Mouse (Mus musculus): Measurements from ENCODE around the gene Col4a1. TPM values are rescaled to one million over a fixed set of nuclear protein-coding genes. Genes with fewer than 3 reads are reported as not detected.
A peak's percentile ranks its signal among the peaks of the same experiment; 100 is the strongest.

Gene Col4a1
- total RNA-seq, 4 experiments from 2014 or later, result 34.9 to 38.4 (median 36.1) TPM

DNA sequence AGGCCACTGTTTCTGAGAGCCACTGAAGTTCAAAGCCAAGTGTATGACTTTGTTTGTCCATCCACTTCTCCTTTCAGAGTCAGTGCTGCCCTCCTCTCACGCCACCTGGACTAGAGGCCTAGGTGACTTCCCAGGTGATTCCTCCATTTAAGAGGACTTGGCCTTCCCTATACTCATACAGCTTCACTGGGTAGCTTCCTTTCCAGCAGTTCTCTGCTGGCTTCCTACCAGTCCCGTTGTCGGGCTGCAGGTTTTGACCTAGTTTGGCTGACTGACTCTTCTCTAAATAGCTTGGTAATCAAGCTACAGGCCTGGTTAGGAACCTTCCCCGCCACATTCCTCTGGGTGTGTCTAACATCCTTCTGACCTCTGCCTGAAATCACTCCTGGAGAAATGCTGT lies 18.9 kb upstream of the Col4a1 start:
- DNase-seq (ENCODE audit: low spot score in 2 of 2), result no peak

DNA sequence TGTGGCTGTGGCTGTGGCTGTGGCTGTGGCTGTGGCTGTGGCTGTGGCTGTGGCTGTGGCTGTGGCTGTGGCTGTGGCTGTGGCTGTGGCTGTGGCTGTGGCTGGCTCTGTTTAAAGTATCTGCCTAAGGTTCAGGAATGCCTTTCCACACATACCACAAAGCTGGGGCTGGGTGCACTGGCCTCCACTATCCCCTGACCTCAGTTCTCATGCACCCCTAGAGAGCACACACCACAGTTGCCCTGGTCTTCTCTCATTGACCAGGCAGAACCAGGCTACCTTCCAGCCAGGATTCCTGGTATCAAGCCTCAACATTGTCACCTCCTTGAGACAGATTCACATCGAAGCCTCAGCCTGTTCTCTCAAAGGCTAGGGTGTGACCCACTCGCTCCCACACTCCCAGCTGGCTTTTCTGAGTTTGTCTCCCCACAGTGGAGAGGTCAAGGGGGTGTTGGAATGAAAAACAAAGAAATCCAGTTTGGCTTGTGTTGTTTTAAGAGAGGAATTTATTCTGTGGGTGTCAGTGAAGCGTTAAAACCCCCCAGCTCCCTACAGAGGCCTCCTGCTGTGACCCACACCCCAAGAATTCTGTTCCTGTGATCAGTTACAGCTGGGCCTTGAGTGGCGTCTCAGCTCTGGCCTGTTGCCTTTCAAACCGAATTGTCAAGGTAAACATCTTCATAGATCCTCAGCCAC lies 15.2 kb upstream of the Col4a1 start:
- no peak for DNase-seq (ENCODE audit: low spot score in 2 of 2)

DNA sequence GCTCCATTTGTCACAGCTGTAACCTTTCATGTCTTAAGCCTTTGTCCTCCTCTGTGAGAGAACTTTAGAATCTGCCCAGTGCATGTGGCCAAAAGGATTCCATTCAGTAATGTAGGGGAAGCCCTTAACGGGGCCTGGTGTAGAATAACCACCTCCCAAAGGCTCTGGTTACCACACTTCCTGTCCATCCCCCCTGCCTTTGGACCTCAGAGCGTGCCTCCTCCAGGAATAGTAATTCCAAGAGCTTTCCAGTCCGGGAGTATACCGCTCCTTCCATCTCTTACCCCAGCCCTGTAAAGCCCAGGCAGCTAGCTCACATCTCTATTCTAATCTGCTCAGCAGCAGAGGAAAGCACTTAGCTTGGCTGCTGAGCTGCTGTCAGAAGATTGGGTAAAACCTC lies 14.7 kb upstream of the Col4a1 start:
- no peak for DNase-seq (ENCODE audit: low spot score in 2 of 2)

DNA sequence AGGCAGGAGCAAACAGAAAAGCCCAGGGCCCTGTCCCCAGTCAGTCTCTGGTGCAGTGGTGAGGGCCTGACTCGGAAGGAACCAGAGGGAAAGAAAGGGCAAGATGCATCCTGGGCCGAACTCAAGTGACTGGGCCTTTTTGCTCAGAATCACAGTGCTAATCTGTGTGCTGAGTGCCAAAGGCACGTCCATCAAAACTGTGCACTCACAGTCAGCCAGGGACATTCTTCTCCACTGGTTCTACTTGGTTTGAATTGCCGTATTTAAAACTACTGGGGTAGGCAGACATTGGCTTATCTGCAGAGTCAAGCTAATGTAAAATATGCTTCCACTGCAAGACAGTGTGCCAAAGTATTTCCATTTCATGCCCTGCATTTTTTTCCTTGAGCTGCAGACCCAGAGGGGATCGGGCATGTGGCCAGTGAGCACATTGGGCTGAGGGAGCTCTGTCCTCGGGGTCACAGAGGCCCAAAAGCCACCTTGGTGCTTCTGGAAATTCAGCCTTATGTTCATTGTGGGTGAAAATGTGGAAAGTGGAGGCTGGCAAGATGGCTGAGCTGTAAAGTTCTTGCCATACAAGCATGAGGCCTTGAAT lies 12.3 kb upstream of the Col4a1 start:
- DNase-seq (ENCODE audit: low spot score in 2 of 2), result no peak

DNA sequence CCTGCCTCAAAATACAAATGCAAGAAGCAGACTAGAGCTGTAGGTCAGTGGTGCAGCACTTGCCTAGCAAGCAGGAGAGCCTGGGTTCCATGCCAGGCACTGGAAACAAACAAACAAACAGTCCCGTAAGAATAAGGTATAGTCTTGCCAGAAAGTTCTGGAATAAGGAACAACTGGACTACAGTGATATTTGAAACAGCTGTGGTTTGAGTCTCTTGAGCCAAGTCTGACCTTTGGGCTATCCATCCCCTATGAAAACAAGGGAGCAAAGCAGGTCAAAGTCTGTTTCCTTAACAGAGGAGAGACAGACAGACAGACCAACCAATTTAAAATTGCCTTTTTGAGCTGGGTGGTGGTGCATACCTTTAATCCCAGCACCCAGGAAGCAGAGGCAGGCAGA lies 11.1 kb upstream of the Col4a1 start:
- no peak for DNase-seq (ENCODE audit: low spot score in 2 of 2)

DNA sequence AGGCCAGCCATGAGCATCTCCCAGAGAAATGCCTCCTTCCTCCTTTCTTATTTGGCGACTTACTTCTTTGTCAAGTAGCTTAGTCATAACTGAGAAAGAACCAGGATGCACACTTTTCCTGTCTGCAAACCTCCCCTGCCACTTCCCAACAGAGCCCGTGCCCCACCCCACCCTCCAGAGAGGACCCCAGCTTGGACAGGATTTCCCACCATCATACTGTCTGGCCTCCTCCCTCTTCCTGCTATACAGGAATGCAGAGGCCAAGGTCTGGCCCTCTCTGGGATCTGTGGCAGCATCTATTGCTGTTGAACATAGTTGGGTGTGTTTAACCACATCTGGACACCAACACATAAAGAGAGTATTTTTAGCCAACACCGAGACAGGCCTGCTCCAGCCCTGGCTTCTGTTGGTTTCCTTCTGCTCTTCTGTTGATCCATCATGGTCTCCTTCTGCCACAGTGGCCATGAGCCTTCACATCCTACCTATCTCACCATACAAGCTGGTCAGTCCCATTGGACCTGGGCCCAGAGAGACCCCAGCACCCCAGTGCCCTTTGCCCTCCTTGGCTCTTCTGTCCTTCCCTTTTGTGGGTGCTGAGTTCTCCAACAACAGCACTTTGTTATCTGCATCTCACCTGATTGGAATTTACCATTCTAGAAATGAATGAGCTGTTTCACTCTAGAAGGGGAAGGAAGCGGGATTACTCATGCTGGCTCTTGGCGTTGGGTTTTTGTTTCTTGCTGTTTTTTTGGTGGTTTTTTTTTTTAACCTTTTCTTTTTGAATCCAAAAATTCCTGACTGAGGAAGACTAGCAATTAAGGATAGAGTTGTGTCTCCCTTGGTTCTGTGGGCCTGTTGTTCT lies 10.3 kb upstream of the Col4a1 start:
- DNase-seq (ENCODE audit: low spot score in 2 of 2), result no peak

DNA sequence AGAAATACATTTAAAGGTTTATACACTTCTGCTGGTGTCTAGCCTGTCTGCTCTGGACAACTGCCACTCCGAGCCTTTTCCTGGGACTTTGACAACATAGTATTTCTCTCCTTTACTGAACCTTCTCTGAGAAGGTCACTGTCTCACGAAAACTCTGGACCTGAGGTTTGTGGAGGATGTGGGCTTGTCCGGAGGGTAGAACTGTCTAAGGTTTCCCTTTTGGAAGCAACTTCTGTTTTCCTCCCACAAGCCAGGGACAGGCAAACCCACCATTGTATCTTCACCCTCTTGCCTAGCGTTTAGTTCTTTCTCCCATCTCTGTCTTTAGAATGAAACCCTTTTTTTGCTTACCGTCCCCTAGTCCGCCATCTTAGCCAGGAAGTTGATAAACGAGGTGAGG lies 9.2 kb upstream of the Col4a1 start:
- no peak for DNase-seq (ENCODE audit: low spot score in 2 of 2)

DNA sequence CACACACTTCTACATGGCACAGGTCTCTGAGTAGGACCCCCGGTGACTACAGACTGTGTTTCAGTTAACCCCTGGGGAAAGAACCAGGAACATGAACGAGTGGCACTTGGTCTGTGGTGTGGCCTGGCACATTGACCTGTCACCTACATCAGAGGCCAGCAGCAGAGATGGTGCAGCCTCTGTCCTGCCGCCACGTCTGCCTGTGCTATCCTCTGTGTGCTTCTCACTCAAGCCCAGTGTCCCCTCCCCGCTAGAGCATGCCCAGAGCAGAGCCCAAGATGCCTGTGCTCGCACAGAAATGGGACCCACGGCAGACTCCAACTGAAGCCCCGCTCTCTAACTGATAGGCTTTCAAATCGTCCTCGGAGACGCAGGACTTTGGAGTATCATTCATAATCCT lies 6.8 kb upstream of the Col4a1 start:
- DNase-seq (ENCODE audit: low spot score in 2 of 2), result no peak

DNA sequence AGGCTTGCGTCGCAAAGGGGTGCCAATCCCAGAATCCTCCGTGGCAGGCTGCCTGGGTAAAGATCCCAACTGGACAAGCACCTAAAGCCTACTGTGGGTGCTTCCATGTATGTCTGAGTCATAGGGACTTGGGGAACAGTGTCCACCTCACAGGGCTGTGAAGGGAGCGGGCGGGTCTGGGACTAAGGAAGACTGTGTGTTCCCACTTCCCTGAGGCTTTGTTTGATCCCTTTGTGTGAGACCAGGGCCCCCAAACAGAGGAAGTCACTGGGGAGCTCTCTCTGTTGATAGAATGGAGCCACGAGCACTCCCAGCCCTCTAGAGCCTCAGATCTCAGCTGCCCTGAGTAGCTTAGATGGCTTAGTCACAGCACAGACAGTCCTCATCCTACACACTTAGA lies 3.5 kb upstream of the Col4a1 start:
- DNase-seq (ENCODE audit: low spot score in 2 of 2), result no peak

DNA sequence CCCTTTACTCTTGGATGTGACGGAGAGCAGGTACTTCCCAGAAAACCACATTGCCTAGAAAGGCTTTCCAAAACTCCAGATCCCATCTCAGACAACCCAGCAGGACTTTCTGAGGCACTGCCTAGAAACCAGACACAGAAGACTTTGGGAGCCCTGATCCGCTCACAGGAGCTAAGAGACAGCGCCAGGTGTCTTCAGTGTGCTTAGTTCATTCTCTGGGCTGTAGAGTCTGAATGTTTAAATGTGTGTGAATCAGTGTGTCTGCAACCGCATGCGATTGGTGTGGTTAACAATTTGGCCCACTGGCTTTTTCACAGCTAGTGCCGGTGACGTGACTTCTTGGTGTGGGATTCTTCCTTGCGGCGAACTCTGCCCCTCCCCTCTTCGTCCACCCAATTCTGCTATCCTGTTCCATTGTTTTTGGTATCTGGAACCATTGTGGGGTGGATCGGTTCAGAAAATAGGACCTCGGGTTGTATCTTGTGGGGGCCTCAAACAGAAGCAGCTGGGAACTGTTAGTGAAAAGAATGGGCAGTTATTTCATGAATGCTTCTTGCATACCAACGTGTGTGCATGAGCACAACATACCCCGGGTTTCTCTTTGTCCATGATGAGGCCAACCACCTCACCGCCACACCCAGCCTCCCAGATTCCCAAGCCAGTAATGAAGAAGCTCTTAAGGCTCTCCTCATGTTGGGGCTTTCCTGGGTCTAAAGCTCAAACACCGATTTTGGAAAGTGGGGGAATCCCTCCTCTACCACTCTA lies 2.7 kb upstream of the Col4a1 start:
- no peak for DNase-seq (ENCODE audit: low spot score in 2 of 2)

DNA sequence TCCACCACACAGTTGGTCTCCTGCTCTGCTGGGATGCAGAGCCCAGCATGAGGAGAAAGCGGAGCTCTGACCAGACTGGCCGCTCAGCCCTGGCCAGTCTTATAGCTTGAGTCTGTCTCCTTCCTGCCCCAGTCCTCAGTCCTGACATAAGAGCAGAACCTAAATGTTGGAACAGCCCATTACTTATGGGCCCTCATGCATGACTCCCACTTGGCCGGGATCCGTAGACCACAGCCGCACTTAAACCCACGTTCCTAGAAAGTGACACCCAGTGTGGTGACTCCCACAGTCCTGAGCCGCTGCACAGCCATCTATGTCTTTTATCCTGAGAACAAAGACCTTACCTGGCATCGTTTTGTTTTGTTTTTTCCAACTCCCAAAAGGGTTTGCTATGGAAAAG lies 2.0 kb upstream of the Col4a1 start:
- DNase-seq (ENCODE audit: low spot score in 2 of 2), result no peak

DNA sequence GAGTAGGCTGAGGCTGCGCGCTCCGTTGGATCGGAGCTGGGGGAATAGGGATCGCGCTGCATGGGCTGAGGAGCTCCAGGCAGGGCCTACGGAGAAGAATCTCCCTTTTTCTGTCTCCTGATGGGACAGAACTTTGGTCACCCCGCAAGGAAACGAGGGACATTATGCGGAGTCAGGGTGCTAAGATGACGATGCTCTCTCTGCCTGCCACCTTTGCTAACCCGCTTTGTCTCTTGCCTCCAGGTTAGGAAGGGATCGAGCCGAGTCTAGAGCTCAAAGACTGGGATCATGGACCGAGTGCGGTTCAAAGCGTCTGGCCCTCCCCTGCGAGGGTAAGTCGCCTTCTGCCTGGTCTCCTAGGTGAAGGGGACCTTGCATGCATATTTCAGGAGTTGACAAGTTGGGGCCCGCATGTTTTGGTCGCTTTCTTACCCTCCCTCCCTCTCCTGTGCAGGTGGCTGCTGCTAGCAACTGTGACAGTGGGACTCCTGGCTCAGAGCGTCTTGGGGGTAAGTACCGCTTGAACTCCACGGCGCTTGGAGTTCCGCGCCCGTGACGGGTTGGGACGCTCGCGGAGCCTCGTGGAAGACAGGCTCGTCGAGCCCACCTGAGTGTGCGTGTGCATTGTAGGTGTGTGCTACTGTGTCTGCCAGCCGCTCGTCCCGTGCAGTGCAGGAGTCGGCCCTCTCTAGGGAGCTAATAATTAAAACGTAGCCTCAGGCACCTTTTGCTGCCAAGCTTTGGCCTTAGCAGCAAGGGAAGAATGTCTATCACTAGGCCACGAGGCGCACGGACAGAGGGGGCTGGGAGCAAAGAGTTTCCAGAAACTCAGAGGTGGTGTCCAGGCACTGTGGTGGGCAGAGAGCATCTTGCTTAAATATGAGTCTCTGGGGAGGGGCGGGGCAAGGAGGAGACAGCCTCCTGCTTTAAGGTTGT lies 818 bp upstream of the Col4a1 start:
- DNase-seq (ENCODE audit: low spot score in 2 of 2), result peak in 1 of 2 experiments; percentile 20

DNA sequence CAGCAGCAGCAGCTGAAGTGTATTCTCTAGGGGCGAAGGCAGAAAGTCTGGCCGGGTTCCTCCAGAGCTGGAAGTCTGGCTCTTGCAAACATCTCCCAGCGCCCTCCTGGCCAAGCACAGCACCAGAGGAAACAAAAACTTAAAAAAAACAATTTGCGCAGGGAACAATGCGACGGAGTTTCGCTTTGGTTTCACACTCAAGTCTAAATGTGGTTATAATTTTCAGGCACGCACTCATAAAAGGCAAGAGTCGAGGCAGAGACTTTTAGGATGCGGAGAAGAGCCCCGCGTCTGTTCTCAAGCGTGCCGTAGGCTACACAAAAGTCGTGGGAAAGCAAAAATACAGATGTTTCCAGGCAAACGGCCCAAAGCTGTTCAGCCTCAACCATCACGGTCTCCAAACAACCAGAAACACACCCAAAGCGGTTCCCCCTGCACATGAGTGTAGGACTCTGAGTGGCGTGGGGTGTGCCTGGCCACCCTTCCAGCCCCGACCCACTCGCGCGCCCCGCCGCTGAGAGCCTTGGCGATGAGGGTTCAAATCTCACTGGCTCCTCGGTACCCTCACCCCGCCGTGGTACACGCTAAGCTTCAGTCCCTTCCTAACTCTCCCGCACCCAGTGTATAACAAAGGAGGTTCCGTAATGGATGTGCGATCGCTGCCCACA lies 811 bp downstream of the Col4a1 start:
- DNase-seq (ENCODE audit: low spot score in 2 of 2), result peak in 1 of 2 experiments; percentile 12

DNA sequence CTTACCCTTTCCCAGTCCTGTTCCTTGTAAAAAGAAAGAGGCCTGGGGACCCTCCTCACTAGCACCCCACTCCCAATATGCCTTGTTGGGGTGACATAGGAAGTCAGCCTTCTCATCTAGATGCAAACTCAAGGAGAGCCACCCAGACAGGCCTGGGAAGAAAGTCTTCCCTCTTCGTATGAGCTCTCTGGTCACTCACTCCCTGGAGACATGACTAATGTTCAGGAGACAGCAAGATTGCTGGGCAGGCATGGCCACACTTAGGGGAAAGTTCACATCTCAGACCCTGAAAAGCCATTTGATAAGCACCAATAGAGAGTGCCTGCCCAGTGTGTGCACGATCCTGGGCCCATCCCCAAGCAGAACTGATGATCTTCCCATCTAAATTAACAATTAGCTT lies 2.6 kb downstream of the Col4a1 start:
- no peak for DNase-seq (ENCODE audit: low spot score in 2 of 2)

DNA sequence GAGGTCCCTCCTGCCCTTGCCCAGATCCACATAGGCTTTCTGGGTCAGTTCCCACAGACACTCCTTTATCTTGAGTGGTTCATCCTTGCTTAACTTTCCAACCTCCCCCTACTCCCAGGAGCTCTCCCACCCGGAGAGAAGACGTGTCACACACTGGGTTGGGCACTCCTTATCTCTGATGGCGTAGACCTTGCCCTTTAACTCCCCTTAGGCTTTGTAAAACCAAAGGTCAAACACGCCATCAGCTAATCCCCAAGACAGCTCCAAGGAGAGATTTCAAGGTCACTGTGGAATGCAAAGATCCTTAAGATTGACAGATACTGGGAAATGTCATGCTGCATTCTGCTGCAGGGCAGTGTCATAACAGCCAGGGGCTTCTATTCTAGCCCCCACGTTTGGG lies 3.4 kb downstream of the Col4a1 start:
- no peak for DNase-seq (ENCODE audit: low spot score in 2 of 2)

DNA sequence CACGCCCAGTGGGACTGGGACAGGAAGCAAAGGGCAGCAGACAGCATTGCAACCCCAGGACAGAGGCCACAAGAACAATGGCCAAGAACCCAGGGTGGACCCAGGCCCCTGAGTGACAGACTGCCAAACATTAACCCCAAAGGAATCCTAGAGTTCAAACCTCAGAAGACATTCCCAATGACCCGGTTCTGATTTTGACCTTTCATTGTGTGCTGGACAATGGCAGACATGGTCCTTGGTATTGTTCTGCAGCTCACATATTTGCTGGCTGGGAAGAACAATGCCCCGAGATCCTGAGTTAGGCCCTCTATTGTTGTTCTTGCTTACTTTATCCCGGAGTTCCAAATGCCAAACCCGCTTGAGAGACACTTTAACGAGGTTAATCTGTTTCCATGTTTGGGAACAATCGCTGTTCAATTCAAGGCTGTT lies 4.0 kb downstream of the Col4a1 start:
- DNase-seq (ENCODE audit: low spot score in 2 of 2), result no peak

DNA sequence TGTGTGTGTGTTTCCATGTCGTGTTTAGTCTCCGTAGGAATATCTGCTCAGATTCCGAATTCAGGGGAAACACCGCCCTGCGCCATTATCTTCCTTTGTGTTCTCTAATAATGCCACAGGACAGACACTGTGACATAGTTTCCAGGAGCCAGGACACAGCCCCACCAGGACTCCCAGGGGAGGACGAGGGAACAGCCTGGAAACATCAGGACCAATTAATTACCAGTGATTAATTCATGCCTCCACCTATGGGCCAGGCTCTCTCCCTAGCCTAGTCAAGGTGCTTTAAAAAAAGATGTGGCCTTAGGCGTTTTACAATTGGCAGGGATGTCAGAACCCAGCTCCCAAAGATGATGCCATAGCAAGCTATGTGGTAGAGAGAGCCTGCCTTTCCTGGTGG lies 5.2 kb downstream of the Col4a1 start:
- no peak for DNase-seq (ENCODE audit: low spot score in 2 of 2)

DNA sequence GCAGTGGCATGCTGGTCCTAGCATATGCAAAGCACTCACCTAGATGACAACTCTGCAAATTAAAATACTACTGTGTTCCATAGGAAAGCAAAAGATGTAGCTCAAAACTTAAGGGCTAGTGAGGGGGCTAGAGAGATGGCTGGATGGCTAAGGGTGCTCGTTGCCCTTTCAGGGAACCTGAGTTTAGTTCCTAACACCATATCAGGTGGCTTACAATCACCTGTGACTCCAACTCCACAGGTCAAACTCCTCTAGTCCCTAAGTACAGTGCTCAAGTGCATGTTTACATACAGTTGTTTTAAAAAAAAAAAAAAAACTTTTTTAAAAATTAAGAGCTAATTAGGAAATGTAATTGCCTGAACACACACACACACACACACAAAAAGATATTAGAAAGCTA lies 7.1 kb downstream of the Col4a1 start:
- no peak for DNase-seq (ENCODE audit: low spot score in 2 of 2)

DNA sequence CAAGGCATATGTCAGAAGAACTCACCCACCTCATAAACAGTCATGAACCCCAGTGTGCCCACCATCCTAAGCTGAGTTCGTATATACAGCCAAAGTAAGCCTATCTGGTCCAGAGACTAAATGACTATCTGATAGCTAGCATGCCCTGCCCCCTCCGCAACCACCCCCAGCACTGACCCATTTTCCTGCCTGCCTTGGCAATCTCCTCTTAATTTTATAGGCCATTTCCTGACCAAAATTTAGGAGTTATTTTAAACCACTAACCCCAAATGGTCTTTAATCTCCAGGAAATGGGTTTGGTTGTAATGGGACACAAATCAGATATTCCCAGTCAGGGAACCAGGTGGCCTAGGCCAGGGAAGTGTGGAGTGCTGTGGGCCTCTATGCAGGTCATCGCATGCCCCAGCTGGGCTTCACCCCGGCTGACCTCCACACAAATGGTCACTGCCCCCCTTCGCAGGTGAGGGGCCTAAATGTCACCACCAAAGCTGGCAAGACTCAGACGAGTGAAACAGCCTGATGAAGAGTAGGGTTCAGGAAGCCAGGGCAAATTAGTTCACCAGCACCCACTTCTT lies 8.5 kb downstream of the Col4a1 start:
- no peak for DNase-seq (ENCODE audit: low spot score in 2 of 2)

DNA sequence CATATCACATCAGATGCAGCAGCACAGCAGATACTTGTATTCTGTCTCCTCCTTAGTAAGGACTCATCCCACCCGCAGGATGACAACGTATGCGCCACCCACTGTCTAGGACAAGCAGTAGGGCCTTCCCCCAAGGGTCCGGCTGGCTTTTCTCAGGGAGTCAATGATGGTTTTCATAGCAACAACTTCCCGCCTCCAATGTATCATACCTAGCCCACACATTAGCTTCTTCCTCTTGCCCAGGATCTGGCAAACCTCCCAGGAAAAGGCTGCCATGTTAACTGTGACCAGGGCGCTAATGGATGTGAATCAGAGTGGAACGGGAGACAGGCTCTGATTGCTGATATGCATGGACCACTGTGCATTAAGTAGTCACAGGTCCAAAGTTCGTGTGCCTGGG lies 12.2 kb downstream of the Col4a1 start:
- DNase-seq (ENCODE audit: low spot score in 2 of 2), result no peak
